Mouse (Mus musculus) frontal cortex, postnatal 10 days (tissue): Measurements from ENCODE around the gene Cobl.

Experiments used
- DNase-seq, 2 experiments: peaks; one replicate each; pipeline ENCODE4 v3.0.0; 2022; ENCODE audit warnings: low spot score in 2 of 2, mixed read lengths in 1 of 2

Cobl gene

DNA sequence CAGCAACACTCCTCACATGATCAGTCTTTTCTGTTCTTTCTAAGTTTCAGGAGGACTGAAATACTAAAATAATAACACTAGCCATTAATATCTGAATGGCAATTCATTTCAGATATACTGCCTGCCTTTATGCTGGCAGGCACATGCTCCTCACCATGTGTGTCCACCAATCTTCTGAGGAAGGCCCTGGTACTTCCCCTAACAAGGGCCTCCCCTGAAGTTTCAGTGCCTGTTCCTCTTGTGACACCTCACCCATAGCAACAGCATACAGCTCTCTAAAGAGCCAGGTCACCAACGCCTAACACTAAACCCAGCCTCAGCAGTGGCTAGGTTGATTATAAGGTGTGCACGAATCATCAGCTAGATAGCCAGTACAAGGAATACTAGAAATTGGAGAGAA is 20.5 kb downstream of the Cobl start:
- no peak for DNase-seq

GRCm38 (mm10) chr11:12443614-12444013 is 21.1 kb downstream of the Cobl start:
- no peak for DNase-seq

DNA sequence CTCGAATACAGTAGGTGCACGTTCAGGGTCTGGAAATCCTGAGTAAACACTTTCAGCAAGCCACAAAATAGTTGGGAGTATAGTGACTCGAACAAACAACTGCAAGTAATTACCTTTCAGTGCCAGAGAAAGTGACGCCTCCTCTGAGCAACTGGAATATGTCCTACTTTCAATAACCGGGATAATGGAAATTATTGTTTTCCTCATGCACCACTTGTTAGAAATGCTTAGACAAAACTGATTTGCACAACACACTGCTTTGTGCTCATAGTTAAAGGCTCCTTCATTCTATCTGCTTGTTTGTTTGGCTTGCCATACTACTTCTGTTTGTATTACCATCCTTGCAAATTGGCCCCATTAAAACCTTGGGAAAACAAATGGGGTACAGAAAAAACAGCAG is 21.6 kb downstream of the Cobl start:
- no peak for DNase-seq

DNA sequence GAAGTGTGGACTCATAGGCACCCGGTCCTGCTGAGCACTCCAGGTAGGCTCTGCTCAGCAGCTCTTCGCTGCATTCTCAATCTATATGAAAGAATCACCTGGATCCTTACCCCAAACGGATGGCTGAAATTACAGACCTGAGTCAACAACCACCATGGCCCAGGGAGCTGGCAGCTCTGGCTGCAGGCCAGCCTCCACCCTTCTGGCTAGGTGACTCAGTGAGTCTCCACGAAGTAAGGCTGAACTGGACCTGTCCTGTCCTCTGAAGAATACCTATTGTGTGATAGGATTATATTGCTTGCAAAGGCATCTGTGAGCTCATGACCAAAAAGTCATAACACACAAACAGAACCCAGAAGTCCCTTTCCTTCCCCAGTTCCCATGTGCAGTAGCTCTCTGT is 22.5 kb downstream of the Cobl start:
- no peak for DNase-seq

- DNase-seq: no peak
Observed at GRCm38 (mm10) chr11:12435905-12436304, 28.9 kb downstream of the Cobl start.

- DNase-seq: no peak
Observed at GRCm38 (mm10) chr11:12435018-12435417, 29.7 kb downstream of the Cobl start.

- DNase-seq: no peak
Observed at GRCm38 (mm10) chr11:12434597-12434996, 30.2 kb downstream of the Cobl start.

GRCm38 (mm10) chr11:12431911-12432310 is 32.8 kb downstream of the Cobl start:
- no peak for DNase-seq

DNA sequence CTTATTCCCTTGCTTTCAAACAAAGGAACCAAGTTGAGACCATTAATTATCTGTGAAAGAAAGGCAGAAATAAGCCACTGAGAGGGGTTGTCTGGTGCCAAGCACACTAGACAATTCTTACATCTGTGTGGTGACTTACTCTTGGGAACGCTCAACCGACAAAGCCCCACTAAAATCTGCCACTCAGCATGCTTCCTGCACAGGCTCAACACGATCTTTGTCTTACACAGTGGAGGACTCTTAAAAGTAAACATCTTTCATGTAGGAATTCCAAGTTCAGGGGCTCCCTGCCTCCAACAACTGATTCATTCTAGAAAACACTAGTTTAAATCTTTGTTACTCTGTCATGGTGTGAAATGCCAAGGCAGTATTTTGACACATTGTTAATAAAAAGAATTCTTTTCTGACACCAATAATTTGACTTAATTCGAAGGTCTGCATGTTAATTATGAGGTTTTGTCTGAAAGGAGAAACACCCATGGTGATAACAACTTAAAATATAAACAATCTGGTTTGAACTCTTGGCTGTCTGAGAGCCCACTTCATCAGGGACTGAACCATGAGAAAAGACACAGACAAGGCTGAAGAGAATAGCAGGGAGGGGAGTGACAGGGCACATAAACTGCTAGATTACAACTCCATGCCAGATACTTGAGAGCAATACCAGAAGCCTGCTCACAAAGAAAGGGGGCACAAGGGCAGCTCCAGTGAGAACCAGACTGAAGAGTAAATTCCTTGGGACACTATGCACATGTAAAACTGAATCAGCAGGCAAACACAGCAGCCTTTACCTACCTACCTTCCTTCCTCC is 34.3 kb downstream of the Cobl start:
- no peak for DNase-seq

DNA sequence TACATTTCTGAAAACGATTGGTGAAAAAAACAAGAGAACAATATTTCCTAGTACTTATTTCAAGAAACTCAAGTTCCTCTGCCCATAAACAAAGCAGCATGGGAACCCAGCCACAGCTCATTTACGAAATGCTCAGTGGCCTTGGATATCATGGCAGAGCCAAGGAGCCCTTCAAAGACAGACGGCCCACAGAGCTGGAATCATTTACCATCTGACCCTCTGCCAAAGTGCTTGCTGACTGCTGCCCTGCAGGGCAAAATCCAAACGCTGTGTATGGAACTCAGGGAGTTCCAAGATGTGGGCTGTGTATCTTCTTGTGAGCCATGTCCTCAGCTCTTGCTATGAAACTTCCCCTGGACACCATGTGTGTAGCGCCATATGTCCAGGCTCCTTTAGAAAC is 38.0 kb downstream of the Cobl start:
- no peak for DNase-seq

DNA sequence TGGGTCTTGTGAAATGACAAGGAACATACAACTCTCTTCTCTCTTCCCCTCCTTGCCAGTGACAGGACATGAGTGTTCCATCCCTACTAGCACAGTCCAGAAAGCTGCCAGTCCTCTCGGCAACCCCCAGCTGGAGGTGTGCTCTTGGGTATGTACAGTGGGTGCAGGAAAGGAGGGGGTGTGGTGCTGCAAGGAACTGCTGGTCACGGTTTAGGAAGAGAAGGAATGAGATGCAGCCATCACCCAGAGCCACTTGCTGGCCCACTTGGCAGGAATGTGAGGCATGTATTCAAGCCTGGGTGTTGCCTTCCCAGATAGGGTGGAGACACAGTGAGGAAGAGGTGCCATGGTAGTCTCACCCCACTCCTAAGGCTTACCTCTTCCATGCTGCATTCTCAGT is 40.6 kb downstream of the Cobl start:
- DNase-seq: no peak

DNA sequence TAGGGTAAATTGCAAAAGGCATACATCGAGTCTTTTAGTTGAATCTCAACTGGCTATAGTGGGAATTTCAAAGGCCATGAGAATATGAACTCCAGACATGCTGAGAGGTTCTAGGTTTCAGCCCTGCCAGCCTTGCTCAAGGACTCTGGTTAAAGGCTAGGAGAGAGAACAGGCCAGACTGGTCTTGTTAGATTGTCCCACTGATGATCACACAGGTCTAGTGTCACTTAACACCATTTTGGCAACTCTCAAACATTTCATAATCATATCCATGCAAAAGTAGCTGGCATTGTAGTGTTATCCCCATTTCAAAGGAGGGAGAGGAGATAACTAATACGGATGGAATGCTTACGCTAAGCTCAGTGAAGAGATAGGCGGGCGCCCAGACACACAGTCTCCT is 43.6 kb downstream of the Cobl start:
- DNase-seq: no peak

DNA sequence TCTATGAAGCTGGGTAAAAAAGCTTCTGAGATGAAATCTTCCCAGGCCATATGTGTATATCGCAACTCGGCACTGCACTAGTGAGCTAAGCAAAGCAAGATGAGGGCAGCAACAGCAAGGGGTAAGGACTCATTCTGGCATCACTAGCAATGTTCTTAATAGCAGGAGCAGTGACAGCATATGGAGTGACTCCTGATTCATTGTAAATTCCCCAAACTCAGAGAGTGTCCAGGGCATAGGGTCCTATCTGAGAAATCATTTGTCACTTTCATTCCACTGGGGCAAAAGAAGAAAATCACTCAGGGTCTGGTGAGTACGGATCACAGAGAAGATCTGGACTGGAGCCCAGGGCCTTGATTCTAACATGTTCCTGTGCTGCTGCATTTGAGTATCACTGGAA is 44.6 kb downstream of the Cobl start:
- DNase-seq: no peak

DNA sequence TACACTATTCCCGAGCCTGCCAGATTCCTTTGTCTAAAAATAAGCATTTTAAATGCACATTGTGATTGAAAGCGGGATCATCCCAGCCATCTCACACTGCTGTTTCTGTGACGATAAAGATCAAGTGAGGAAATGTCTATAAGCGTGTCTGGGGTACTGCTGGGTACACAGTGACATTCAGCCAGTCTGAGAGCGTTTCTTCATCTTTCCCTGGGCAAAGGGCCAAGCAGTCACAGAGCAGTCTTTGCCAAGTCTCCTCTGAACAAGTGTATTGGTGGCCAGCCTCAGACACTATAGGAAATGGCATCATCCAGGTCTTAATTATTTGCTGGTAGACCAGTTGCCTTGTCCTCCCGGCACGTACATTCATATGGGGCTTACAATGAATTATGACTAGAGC is 47.9 kb downstream of the Cobl start:
- peak; percentile 25 to 31 for DNase-seq

DNA sequence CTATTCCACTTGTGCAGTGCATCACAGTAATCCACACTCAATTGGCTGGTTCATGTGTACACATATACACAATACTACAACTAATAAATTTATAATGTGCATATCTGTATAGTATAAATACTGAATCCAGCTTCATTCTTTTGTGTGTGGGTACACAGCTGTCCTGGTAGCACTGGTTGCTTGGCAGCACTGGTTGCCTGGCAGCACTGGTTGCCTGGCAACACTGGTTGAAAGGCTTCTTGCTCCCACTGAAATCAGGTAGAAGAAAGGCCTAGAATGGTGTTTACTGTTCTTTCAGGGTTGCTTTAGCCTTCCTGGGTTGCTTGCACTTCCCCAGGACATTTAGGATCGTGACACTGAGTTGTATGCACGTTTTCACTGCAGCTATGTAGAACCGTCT is 49.4 kb downstream of the Cobl start:
- peak; percentile 41 to 43 for DNase-seq

DNA sequence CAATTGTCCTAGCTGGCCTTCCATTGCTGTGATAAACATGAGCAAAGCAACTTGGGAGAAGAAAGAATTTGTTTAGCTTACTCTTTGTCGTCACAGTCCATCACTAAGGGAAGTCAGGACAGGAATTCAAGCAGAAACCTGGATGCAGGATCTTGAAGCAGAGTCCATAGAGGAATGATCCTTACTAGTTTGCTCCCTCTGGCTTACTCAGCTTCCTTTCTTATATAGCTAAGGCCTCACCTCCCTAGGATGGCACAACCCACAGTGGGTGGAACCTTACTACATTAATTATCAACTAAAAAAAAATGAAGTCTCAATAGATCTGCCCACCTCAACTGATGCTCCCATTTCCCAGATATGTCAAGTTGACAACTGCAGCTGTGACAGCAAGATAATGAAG is 52.8 kb downstream of the Cobl start:
- no peak for DNase-seq

- DNase-seq: no peak
Observed at GRCm38 (mm10) chr11:12411075-12411807, 53.5 kb downstream of the Cobl start.

DNA sequence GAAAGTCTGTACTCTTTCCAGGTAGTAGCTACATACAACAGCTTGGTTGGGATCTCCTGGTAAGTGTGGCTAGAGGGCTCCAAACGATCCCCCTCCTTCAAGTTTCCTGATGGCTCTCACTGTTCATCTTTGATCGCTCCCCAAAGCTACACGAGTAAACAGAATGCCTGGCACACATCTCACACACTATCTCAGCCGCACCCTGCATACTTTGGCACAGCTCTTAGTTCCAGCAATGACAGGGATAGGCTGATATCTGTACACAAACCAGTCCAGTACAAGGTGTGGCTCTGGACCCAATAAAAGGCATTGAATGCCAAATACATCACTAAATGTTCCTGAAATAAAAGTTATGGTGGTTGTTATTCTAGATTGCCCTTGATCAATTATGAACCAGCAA is 55.3 kb downstream of the Cobl start:
- DNase-seq: no peak

GRCm38 (mm10) chr11:12407834-12408233 is 56.9 kb downstream of the Cobl start:
- no peak for DNase-seq

- DNase-seq: no peak
Observed at GRCm38 (mm10) chr11:12399903-12400302, 64.9 kb downstream of the Cobl start.

- DNase-seq: no peak
Observed at GRCm38 (mm10) chr11:12396196-12396595, 68.6 kb downstream of the Cobl start.

DNA sequence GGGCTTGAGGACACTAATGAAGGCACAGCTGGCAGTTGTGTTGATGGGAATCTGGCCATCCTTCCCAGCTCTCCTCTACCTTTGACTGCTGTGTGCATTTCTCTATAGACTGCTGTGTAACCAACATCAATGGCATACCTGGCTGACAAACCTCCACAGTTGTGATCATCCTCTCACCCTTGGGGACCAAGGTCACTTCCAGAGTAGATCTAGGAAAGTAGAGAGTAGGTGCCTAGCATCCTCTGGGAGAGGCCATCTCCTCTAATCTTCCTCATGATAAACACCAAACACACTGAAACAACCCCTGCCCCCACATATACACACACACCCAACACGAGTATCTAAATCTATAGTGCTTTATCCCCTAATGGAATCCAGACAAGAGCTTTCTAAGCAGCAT is 70.1 kb downstream of the Cobl start:
- DNase-seq: no peak

- DNase-seq: peak; percentile 45 to 61
Observed at GRCm38 (mm10) chr11:12394151-12394550, 70.6 kb downstream of the Cobl start.
